Mouse (Mus musculus) heart, adult 2 months (tissue): Measurements from ENCODE around the gene Flad1.

Experiments used
- CTCF ChIP-seq: fragments of 200-600 bp; IDR thresholded peaks from 2 replicates; pipeline ENCODE4 v1.8.1; 2022; ENCODE audit warnings: antibody characterized with exemption, mild to moderate bottlenecking, moderate library complexity
- EP300 ChIP-seq: fragments of 200-500 bp; IDR thresholded peaks from 2 replicates; pipeline ENCODE4 v1.6.1; 2011; ENCODE audit warnings: low read depth, low read length, control low read depth; ENCODE audit not compliant: insufficient read depth
- POLR2A ChIP-seq: fragments of 200-500 bp; IDR thresholded peaks from 2 replicates; pipeline ENCODE4 v1.6.1; 2011; ENCODE audit warnings: mild to moderate bottlenecking, low read depth, low read length, control low read depth; ENCODE audit not compliant: insufficient read depth

DNA sequence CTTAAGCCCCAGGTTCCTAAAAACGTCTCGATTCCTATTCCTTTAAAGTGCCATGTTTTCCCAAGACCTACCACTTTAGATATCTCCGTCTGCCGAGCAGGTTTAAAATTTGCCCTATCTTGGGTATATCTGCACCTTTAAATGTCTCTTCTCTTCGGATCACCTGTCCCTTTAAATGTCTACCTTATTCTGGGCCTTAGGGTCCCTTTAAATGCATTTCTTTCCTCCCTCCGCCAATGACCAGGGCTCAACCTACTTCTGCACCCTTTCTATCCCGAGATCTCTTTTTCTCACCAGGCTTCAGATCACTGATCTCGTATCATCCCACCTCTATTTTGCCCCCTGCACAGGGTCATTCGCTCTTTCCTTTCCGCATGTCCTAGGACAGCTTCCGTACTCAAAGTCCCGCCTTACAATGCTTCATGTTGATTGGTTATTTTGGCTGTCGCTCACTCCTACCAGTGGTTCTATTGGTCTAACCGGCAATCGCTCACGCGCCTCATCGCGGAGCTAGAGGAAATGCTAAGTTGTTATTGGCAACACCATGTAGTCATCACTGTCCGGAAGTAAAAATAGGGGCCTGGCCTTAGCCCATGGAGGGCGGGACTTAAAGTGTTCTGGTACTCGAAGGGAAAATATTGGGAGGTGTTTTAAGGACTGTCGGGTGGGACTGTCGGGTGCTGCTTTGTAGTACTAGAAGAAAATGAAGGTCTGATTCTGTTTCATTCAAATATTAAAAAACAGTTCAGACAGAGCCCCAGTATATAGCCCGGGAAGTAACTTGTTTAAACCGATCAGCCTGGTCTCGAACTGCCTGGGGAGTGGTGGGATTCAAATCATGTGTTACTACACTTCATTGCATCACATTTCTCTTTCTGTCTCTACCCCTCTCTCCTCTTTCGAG lies at the start of gene Flad1:
- TF ChIP-seq CTCF (no peak), POLR2A (no peak; the same call in 1 of the 2 replicates), EP300 (peak; percentile 77)
